Mouse (Mus musculus) adrenal gland, postnatal 25 days (tissue): ENCODE data around the gene Igsf6. TPM values are rescaled to one million over a fixed set of nuclear protein-coding genes. Genes with fewer than 3 reads are reported as not detected.
A peak's percentile ranks its signal among the peaks of the same experiment; 100 is the strongest.
"Not testable (repeated sequence)": the region's sequence is repeated elsewhere in the genome, so short reads cannot be mapped to it uniquely, and the experiment has no call there.

Experiments used
- DNase-seq: peaks from one replicate; pipeline ENCODE4 v3.0.0; 2021; ENCODE audit warnings: mixed read lengths
- total RNA-seq: library from RNA; stranded (reverse); gene quantifications from 2 replicates; pipeline ENCODE4 v1.2.3, GENCODE M21; 2021

Gene Igsf6
- total RNA-seq, 1 experiment from 2014 or later, result 1.2 TPM

DNA sequence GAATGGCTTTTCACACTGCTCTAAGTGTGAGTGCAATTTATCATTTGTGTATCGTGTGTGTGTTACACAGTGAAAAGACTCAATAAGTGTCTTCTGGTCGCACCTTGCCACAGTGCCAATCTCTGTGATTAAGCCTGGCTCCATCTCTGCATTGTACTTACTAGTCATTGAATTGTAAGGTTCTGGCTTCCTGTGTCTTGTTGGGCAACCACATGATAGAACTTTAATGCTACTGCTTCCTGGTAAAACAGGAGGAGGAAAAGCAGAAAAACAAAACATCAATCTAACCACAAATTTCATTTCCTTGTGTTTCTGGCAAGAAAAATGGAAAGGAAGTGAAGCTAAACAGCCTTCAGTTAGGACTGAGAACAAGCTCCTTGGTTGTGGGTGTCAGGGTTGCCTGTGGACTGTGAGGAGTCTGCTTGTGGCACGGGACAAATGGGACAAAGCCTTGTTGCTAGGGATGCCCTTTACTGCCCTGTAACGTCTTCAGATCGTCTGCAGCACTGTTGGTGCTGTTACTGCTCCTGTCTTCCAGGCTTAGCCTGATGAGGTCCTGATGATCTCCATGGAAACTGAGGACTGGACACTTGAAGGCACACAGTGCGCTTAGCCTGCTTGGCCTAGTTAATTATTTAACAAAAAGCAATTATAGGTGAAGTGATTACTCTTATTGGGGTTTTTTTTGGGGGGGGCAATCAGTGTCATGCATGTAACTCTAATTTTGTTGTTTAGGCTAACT is 14.7 kb downstream of the Igsf6 start:
- no peak for DNase-seq

DNA sequence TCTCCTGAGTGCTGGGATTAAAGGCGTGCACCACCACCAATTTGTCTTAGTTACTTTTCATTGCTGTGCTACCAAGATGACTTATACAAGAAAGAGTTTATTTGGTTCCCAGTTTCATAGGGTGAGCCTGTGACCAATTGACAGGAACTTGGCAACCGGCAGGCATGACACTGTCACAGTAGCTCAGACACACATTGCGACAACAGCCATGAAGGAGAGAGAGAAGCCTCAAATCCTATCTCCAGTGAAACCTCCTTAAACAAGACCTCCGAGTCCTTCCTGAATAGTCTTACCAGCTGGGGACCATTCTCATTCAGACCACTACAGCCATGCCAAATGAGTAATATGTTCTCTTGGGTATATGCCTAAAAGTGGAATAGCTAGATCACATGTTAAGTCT is 21.3 kb downstream of the Igsf6 start:
- DNase-seq, result peak; percentile 36

DNA sequence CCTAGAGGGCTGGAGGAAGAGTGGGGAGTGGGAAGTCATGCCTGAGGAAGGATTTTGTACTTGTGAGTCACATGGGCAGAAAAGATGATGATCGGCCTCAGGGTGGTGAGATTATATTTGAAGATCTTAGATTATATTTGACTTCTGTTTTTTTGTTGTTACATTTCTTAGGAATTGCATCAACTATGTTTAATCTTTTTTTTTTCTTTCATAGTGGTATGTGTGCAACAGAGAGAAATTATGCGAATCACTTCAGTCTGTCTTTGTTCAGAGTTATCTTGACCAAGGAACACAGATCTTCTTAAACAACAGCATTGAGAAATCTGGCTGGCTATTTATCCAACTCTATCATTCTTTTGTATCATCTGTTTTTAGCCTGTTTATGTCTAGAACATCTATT is 26.7 kb downstream of the Igsf6 start:
- no peak for DNase-seq

DNA sequence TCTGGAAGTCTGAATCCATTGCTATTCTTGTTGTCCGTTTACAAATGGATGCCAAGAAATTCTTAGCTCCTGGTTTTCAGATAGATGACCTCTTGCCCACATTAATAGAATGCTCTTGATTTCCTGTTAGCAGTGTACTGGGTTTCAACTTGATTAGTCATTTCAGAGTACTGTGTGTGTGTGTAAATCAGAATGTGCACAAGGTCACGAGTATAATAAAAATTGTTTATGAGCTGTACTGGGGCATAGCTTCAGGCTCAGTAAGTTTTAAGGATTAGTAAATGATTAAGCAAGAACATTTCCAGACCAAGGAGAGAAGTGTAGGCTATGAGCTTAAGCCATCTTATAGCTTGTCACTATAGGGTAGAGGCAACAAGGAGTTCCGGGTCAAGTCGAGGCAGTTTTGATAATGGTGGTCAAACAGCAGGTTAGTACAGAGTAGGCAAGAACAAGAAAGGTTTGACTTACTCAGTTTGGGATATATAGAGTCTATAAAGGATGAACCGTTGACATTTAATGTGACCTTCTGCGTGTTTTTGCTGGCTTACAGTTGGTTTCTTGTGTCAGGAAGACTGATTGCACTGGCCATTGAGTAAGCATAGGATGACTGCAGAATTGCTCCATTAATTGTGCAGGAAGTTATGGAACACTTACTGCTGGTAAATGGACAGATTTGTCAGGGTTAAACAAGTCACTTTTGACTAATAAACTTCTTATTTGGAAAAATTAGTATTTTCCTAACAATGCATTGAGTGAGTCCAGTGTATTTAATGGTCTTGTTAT is 28.5 kb downstream of the Igsf6 start:
- DNase-seq, result no peak

DNA sequence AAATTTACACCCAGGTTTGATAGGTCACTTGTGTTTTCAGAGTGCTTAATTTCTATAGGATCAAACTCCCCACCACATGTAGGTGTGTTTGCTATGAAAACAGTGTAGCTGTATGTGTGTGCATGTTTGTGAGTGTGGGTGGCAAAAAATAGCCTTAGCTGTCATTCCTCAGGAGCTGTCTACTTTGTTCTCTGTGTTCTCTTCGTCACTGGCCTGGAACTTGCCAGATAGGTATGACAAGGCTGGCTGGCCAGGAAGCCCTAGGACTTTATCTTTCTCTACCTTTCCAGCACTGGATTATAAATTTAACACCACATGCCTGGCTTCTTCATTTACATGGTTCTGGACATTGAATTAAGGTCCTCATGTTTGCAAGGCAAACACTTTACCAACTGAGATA is 30.1 kb downstream of the Igsf6 start:
- no peak for DNase-seq

DNA sequence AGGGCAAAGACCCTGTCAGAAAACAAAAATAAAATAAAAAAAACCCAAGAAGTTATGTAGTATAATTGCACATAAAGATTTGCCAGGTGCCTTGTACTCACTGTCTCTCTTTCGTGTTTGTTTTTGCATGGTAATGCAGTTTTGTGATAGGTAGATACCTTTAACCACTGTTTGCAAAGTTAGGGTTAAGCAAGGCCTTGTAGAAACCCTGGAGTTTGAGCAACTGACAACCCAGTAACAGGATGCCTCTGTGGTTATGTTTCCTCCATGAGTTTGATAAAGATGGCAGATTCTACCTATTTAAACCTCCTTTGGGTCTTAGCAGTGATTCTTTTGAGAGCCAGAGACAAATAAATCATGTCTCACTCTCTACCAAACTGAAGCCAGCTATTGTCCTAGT is 30.9 kb downstream of the Igsf6 start:
- DNase-seq, result no peak

DNA sequence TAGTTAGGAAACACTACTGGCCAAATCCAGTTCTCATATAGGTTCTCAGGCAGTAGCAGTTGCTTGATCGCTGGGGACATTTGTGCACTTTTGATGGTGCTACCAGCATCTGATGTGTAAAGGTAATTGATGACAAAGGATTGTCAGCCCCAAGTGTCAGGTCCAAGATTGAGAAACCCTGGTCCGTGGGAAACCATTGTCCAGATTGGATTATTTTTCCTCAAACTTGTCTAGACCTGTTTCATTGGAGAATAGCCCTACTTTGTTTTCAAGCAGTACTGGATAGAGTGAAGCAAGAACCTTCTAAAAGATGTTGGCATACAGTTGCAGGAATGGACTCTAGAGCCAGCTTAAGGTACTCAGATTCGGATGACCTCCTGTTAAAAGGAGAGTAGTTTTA is 31.4 kb downstream of the Igsf6 start:
- no peak for DNase-seq

DNA sequence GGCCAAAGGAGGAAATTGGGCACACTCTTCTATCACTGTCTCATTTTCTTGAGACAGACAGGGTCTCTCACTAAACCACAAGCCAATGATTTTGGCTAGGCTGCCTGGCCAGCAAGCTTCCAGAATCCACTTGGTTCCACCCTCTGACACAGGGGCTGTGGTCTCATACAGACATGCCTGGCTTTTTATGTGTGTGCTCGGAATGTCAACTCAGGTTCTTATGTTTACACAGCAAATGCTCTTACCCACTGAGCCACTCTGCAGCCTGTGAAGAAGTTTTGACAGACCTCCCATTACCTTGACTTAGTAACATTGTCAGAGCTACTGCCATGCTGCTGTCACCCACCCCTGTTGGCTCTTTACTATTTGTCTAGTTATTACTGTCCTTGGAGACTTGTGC is 32.4 kb downstream of the Igsf6 start:
- no peak for DNase-seq

DNA sequence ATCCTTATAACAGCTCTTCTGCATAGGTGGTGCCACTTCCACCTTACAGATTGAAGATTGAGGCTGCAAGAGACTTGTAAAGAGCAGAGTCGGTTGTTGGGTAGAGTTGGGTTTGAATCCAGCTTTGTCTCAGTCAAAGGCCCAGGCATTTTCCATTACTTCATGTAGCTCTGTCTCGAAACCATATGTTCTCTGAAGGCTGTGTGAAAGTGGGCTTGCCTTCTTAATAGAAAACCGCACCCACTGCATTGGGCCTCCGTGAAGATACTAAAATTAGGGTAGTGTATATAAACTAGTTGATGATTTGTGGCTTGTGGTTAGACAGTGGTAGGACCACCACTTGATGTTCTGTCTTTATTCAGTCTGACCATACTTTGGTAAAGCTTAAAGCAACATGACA is 33.8 kb downstream of the Igsf6 start:
- no peak for DNase-seq

DNA sequence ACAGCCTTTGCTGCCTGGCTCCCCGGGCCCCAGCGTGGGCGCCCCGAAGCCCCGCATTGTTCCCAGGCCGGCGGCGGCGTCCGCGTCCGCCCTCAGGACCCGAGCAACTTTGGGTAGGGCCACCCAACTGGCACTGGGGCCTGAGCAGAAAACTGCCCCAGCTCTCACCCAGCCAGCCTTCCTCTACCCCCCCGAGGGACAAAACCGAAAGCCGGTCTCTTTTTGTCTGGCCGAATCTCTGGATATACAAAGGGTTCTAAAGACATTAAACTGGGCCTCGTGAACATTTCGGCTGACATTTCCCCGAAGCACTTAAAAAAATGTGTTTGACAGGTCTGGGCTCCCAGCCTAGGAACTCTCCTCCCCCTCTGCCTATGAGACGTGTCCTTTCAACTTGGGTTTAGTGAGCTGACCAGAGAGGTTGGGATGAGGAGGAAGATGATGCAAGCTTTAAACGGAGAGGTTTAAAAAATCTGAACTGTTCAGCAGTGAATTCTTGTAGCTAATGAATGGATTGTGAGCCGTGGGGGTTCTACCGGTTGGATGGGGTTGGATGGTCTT is 39.1 kb downstream of the Igsf6 start:
- peak; percentile 44 for DNase-seq

DNA sequence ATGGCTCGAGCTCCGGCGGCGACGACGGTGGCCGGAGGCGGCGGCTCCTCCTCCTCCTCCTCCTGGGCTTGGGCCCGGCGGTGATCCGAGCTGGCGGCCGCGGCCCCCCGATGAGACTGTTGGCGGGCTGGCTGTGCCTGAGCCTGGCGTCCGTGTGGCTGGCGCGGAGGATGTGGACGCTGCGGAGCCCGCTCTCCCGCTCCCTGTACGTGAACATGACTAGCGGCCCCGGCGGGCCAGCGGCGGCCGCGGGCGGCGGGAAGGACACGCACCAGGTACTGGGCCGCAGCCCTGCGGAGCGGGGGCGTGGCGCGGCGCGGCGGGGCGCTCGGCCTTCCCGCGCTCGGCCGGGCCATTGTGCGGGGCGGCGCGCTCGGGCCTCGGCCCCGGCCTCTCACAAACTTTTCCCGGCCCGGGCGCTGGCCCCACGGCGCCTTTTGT is 39.7 kb downstream of the Igsf6 start:
- peak; percentile 59 for DNase-seq

DNA sequence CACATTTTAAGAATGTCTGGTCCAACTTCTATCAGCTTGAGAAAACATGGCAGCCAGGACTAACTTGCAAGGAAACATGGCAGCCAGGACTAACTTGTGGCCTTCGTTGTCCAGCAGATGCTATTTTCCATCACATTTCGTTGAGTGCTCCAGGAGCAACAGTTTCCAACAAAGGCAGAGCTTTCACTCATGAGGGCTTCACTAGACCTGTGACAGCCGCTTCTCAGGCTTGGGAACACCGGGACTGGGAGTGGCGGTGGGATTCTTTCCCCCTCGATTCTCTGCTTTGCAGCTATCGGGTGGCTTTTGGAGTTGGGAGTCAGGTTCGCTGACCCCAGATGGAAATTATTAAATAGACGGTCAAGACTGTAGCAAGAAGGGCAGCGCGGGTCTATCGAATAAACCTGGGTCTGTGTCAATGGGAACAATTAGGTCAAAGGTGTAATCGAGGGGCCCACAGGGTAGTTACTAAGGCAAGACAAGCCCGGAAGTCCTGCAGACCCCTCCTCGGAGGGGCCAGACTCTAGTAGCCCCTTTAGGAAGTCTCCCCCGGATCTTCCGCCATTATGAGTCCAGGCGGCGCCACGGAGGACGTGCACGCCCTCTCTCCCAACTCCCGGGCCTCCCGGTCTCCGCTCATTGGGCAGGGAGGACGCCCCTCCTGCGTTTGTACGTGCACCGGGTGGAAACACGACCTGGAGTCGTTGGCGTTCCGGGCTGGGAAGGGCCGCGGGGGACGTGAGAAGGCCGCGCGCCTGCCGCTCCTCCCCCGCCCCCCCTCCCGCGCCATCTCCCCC is 40.3 kb downstream of the Igsf6 start, which contains the start of gene Mettl9:
Gene Mettl9 (plus strand): TSS at position 590 of the 797 bp plus-strand sequence.
- DNase-seq, result peak; percentile 96

DNA sequence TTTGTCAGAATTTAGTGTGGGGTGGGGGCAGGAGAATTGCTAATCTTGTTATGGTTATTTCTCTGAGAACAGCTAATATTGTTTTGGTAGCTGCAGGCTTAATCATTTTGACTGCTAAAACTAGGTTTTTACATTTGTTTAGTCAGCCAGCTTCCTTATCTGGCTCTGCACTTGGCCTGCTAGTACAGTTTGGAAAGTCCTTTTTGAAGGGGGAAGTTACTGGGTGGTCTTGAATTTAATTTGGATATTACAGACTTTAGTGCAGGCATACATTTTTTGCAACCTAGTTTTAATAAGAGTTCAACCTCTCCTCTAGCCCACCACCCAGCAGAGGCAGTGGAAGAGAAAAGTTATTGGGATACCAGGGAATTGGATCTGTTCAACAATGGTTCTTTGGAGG is 44.4 kb downstream of the Igsf6 start:
- not testable (repeated sequence) for DNase-seq

DNA sequence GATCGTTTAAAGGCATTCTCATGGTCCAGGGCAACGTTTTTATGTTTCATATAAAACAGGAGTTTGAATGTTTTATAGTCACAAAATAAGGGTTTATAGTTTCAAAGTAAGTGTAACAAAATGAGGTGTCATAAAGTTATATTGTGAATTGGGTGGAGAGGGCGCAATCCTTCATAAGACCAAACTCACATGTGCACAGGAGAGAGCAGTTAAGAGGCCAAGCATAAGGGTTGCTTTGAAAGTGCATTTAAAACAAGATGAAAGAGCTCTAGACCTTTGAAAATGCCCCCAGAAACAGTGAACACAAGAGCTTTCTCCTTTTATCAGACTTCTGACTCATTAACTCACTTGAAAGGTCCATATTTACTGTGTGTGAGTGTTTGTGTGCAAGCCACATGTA is 48.1 kb downstream of the Igsf6 start:
- no peak for DNase-seq

DNA sequence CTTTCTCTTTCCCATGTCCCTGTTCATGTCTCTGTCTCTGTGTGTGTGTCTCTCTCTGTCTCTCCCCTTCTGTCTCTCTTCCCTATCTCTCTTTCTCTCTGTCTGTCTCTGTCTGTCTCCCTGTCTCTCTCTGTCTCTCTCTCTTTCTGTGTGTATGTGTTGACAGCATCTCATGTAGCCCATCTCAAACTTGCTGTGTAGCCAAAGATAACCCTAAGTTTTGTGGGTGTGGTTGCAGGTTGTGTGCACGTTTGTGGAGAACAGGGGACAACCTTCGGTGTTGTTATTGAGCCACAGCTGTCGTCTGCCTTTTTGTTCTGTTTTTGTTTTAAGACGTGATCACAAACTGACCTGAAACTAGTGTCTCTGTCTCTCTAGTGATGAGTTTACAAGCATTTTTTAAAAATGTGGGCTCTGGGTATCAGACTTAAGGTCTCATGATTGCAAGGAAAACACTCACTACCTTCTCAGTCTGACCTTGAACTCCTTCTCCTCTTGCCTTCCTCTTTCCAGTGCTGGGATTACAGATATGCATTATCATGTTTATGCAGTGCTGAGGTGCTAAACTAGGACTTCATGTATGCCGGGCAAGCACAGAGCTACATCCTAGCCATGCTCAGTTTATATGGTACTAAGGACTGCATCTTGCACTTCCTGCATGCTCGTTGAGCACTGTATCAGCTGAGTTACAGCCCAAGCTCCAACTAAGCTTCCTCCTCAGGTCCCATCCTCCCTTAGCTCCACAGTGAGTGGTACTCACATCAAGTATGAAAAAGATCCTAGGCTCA is 49.0 kb downstream of the Igsf6 start:
- no peak for DNase-seq

DNA sequence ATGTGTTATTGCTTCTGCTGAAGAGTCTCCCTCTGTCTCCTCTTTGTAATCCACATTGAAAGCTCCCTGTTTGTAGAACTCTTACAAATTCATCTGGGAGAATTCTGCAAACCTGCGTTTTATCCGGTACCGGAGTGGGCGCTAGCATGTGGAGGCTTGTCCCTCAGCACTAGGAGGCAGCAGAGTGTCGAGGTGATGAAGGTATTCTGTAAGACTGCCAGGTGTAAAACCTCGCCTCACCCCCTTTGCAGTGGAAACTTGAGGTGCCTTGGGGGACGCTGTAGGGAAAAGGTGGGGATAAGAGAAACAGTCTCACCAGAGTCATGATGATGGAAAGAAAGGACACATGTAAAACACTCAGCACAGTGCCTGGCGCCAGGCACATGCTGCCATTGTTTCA is 54.1 kb downstream of the Igsf6 start:
- DNase-seq, result no peak

DNA sequence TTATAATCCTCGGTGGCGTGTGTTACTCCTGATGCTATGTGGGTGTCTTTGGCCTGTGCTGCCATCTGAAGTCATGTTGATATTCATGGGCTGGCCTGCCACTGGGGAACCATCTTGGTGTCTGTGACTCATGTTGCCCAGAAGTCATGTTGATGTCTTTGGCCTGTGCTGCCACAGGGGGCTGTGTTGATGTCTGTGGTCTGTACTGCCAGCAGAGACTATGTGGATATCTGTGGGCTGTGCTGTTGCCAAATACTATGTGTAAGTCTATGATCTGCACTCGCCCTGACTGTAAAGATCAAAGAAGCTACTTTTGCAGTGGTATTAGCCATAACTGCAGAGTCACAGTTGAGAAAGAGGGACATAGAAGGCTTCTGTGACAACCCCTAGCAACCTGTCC is 55.6 kb downstream of the Igsf6 start:
- DNase-seq, result no peak

DNA sequence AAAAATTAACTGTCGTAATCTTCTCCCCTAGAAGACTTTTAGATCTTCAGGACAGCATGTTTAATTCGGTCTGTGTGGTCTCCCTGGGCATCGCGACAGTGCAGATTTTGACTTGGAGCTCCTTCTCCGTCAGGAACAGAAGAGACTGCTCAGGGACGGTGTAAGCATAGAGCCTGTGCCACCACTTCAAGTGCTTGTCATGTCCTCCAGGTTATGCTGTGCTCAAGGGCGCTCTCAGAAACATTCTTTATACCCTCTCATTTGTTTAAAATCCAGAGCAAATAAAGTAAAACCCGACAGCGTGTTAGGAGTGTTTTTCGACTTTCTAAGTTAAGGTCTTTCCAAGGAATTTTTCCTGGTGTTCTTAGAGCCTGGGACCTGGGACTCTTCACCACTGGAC is 59.9 kb downstream of the Igsf6 start:
- DNase-seq, result no peak
